Mouse (Mus musculus) small intestine, adult 2 months (tissue): ENCODE measurements around the gene Slc24a4.

Experiments
- CTCF ChIP-seq: fragments of 200-500 bp; IDR thresholded peaks from 2 replicates; pipeline ENCODE4 v1.5.1; 2012; ENCODE audit warnings: low read depth, mild to moderate bottlenecking, control low read depth, inconsistent platforms, low read length, moderate library complexity, mixed read lengths; ENCODE audit not compliant: insufficient replicate concordance, insufficient read length; ENCODE audit errors: extremely low read depth
- POLR2A ChIP-seq: fragments of 200-500 bp; IDR thresholded peaks from 2 replicates; pipeline ENCODE4 v1.6.1; 2012; ENCODE audit warnings: low read depth, mild to moderate bottlenecking, control low read depth, inconsistent platforms, low read length, moderate library complexity

DNA sequence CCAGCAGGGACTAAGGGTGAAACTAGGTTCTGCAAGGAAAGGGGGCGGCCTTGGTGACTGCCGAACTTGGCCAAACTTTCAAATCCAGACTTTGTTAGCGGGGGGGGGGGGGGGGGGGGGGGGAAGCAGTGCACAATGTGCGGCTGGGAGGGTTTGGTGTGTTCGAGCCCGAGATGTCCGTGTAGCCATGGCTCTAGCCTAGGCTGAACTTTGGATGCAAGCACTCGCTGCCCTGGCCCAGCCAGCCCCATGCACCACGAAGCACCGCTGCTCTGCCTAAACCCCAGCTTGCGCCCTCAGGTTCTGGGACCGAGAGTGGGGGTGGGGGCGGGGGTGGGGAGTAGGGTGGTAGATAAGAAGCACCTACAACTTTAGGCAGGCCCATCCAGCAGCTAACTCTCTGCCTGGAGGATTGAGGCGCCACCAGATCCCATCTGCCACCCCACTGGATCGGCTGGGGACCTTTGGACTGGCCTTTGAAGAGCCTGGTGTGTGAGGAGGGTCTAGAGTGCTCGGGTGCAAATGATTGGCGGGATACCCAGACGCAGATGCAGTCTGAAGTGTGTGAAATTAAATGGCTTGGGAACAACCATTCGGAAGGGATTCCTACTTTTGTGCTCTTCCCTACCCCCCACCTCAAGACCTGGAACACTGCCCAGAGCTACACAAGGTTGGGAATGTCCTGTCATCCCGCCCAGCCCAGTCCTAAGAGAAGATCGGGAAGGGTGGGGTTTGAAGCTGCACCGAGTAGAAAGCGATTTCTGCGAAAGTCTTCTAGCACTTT, 155.1 kb downstream of the Slc24a4 start:
- TF ChIP-seq CTCF (no peak), POLR2A (no peak)
